Mouse (Mus musculus) liver, adult 2 months (tissue): ENCODE measurements around the gene Tmem50a. TPM values are rescaled to one million over a fixed set of nuclear protein-coding genes. Genes with fewer than 3 reads are reported as not detected.
A peak's percentile ranks its signal among the peaks of the same experiment; 100 is the strongest.

Experiments used
- DNase-seq: peaks from one replicate; pipeline ENCODE4 v3.0.0-alpha.2; 2011; ENCODE audit warnings: low read depth, low spot score; ENCODE audit errors: extremely low read depth
- H3K27ac ChIP-seq: fragments of 200-500 bp; replicated peaks from 2 replicates; pipeline ENCODE4 v1.5.1; 2012; ENCODE audit warnings: low read depth, mild to moderate bottlenecking, control low read depth, inconsistent platforms, low read length; ENCODE audit not compliant: insufficient read depth
- H3K27me3 ChIP-seq: fragments of 200-500 bp; 2 replicates; pipeline ENCODE4 v1.6.1; 2012; ENCODE audit warnings: mild to moderate bottlenecking, moderate library complexity, low read length, inconsistent platforms; ENCODE audit not compliant: control insufficient read depth, insufficient read depth
- H3K36me3 ChIP-seq: fragments of 200-500 bp; 2 replicates; pipeline ENCODE4 v1.6.1; 2012; ENCODE audit warnings: low read length, inconsistent platforms; ENCODE audit not compliant: control insufficient read depth, insufficient read depth
- H3K4me1 ChIP-seq: fragments of 200-500 bp; 2 replicates; pipeline ENCODE4 v1.6.1; 2011; ENCODE audit warnings: low read length; ENCODE audit not compliant: control insufficient read depth, insufficient read depth
- H3K4me3 ChIP-seq: fragments of 200-500 bp; 2 replicates; pipeline ENCODE4 v1.5.1; 2011; ENCODE audit warnings: low read depth, mild to moderate bottlenecking, control low read depth, low read length, moderate library complexity; ENCODE audit not compliant: insufficient read depth
- H3K79me2 ChIP-seq: fragments of 200-500 bp; 2 replicates; pipeline ENCODE4 v1.6.1; 2012; ENCODE audit warnings: inconsistent platforms, mild to moderate bottlenecking, low read length, moderate library complexity; ENCODE audit not compliant: control insufficient read depth, insufficient read depth
- H3K9ac ChIP-seq: fragments of 200-500 bp; 2 replicates; pipeline ENCODE4 v1.6.1; 2012; ENCODE audit warnings: low read depth, mild to moderate bottlenecking, control low read depth, inconsistent platforms, low read length
- CTCF ChIP-seq: fragments of 200-500 bp; IDR thresholded peaks from 2 replicates; pipeline ENCODE4 v1.5.1; 2011; ENCODE audit warnings: low read depth, low read length, control low read depth
- POLR2A ChIP-seq: fragments of 200-500 bp; IDR thresholded peaks from 2 replicates; pipeline ENCODE4 v1.6.1; 2011; ENCODE audit warnings: low read length, control low read depth; ENCODE audit not compliant: insufficient read depth; ENCODE audit errors: extremely low read depth
- WGBS: fragments of 180-500 bp; shearing (Covaris S2); methylation state at CpG from one replicate; pipeline ENCODE4 v1.1.7; 2018; 5-methylcytosine and 5-hydroxymethylcytosine counted together
- polyA plus RNA-seq: library from polyadenylated mRNA; depleted of rRNA; stranded (reverse); fragments of >200 nt; gene quantifications from 2 replicates; pipeline ENCODE4 v1.2.3, GENCODE M21; 2012
- total RNA-seq: library from RNA; depleted of rRNA; stranded (reverse); fragments of >200 nt; gene quantifications from 2 replicates; pipeline ENCODE4 v1.2.3, GENCODE M21; 2014

The Tmem50a gene
- total and polyA plus RNA-seq, 2 experiments: 90.6 to 115 TPM

DNA sequence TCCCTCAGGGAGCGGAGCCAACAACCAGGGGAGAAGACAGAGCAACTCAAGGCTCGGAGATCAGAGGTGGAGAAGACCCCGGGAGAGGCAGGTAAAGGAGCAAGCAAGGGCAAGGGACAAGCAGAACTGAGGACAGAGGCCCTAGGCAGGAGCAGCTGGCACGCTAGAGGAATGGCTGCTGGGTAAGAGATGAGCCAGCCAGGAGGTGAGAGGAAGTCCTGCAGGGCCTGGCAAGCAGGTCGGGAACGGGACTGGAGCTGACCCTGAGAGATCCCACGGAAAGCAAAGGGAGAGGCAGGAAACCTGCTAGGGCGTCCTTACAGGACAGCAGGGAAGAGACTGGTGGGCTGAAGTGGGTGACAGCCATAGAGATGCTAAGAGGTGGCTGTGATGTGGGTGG, 13.7 kb downstream of the Tmem50a start:
- DNase-seq: no peak
- TF ChIP-seq POLR2A (no peak), CTCF (no peak)
- Histone ChIP-seq H3K4me3 (no peak overlapping the region), H3K79me2 (no peaks in the 10 kb centered on the region), H3K27me3 (no peaks in the 10 kb centered on the region), H3K4me1 (peaks cover 1% of the 10 kb centered on the region; the same call in 1 of the 2 replicates), H3K27ac (no peak overlapping the region), H3K36me3 (peaks cover 63% of the 10 kb centered on the region), H3K9ac (no peak overlapping the region)
- over 99% methylated on average over 8 of the region's 8 CpGs for WGBS

DNA sequence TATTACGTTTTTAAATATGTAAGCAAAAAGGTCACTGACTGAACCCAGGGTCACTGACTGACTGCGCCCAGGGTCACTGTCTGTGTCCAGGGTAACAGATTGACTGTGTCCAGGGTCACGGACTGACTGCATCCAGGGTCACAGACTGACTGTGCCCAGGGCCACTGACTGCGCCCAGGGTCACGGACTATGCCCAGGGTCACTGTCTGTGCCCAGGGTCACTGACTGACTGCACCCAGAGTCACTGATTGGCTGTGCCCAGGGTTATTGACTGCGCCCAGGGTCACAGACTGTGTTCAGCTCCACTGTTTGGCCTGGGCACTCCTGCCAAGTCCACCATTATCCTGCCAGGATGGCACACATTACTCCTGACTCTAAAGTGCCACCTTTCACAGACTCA, 17.6 kb downstream of the Tmem50a start:
- Histone ChIP-seq H3K27ac (no peak overlapping the region), H3K79me2 (no peaks in the 10 kb centered on the region), H3K36me3 (peaks cover 35% of the 10 kb centered on the region), H3K4me3 (no peak overlapping the region), H3K27me3 (no peaks in the 10 kb centered on the region), H3K4me1 (peaks cover 1% of the 10 kb centered on the region; the same call in 1 of the 2 replicates), H3K9ac (no peak overlapping the region)
- 20% methylated on average over 6 of the region's 6 CpGs for WGBS
- DNase-seq: peak; percentile 75
- no peak for TF ChIP-seq CTCF
- TF ChIP-seq POLR2A: no peak

- no peak for DNase-seq
These were observed 22.7 kb downstream of the Tmem50a start for GRCm38 (mm10) chr4:134892096-134892495.

DNA sequence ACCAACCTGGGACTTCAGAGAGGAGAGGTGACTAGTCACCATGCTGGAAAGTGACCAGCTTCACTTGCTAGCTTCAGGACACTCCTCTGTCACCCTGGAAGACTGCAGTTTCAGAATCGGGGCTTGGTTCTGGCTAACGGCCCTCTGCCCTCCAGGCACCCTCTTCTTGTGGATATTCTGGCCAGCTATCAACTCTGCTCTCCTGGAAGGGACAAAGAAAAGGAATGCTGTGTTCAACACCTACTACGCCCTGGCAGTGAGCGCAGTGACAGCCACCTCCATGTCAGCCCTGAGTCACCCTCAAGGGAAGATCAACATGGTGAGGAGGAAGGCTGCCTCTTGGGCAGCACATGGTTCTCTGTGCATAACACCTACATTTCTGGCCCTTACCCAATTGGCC, 30.5 kb downstream of the Tmem50a start:
- WGBS: 91% methylated on average over 4 of the region's 4 CpGs
- no peaks in the 10 kb centered on the region for H3K79me2 ChIP-seq
- no peak overlapping the region for H3K9ac ChIP-seq
- H3K4me3 ChIP-seq: no peak overlapping the region
- DNase-seq: no peak
- H3K4me1 ChIP-seq: no peaks in the 10 kb centered on the region
- no peak overlapping the region for H3K27ac ChIP-seq
- TF ChIP-seq CTCF (no peak), POLR2A (no peak)
- H3K36me3 ChIP-seq: no peaks in the 10 kb centered on the region
- H3K27me3 ChIP-seq: no peaks in the 10 kb centered on the region

More at GRCm38 (mm10) chr4:134892096-134892495, 22.7 kb downstream of the Tmem50a start:
- no peaks in the 10 kb centered on the region for H3K79me2 ChIP-seq
- peaks cover 7% of the 10 kb centered on the region; the same call in 1 of the 2 replicates for H3K36me3 ChIP-seq
- H3K4me1 ChIP-seq: no peaks in the 10 kb centered on the region; the same call in 1 of the 2 replicates
- H3K4me3 ChIP-seq: no peak overlapping the region
- TF ChIP-seq CTCF (peak; percentile 26; the same call in 1 of the 2 replicates), POLR2A (no peak)
- no peaks in the 10 kb centered on the region for H3K27me3 ChIP-seq
- H3K9ac ChIP-seq: no peak overlapping the region
- 74% methylated on average over 6 of the region's 6 CpGs for WGBS
- no peak overlapping the region for H3K27ac ChIP-seq

DNA sequence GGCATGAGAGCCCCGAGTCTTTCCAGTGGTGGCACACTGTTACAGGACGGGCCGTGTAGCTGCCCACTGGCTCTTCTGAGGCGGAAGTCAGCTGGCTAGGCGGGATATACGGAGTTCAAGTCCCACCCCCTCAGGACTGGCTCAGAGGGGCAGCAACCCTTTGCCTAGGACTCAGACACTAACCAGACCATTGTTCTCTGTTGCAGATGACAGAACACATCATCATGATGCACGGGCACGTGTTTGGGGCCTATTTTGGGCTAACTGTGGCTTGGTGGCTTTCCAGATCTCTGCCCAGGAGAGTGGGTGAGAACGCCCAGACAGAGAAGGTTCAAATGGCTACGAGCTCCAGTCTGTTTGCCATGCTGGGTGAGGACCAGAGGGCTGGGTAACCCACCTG, 31.0 kb downstream of the Tmem50a start:
- no peak overlapping the region for H3K4me3 ChIP-seq
- 90% methylated on average over 10 of the region's 10 CpGs for WGBS
- H3K9ac ChIP-seq: no peak overlapping the region
- no peak overlapping the region for H3K27ac ChIP-seq
- H3K4me1 ChIP-seq: no peaks in the 10 kb centered on the region
- TF ChIP-seq POLR2A (no peak), CTCF (no peak)
- no peaks in the 10 kb centered on the region for H3K27me3 ChIP-seq
- no peak for DNase-seq
- H3K79me2 ChIP-seq: no peaks in the 10 kb centered on the region
- no peaks in the 10 kb centered on the region for H3K36me3 ChIP-seq

GRCm38 (mm10) chr4:134883266-134883665, 31.6 kb downstream of the Tmem50a start:
- Histone ChIP-seq H3K4me3 (no peak overlapping the region), H3K9ac (no peak overlapping the region), H3K27ac (no peak overlapping the region), H3K4me1 (no peaks in the 10 kb centered on the region), H3K27me3 (no peaks in the 10 kb centered on the region), H3K79me2 (no peaks in the 10 kb centered on the region), H3K36me3 (no peaks in the 10 kb centered on the region)
- TF ChIP-seq POLR2A (no peak), CTCF (peak; percentile 90)
- WGBS: 39% methylated on average over 7 of the region's 7 CpGs
- DNase-seq: no peak
